Mouse (Mus musculus) bone marrow macrophage, adult 2 months (primary cell): ENCODE data around the gene Pepd.

Experiments used
- CTCF ChIP-seq: IDR thresholded peaks from 2 replicates; pipeline ENCODE4 v1.5.1; 2012; ENCODE audit warnings: low read depth, mild to moderate bottlenecking, low read length, moderate library complexity
- POLR2A ChIP-seq: IDR thresholded peaks from 2 replicates; pipeline ENCODE4 v1.6.1; 2012; ENCODE audit warnings: mild to moderate bottlenecking, low read depth, low read length, borderline replicate concordance

- TF ChIP-seq CTCF (no peak), POLR2A (no peak)
These were observed 174.2 kb downstream of the Pepd start for GRCm38 (mm10) chr7:35086271-35086861.
